ENCODE assay signal across 8 mouse cellular contexts in the genomic region with DNA sequence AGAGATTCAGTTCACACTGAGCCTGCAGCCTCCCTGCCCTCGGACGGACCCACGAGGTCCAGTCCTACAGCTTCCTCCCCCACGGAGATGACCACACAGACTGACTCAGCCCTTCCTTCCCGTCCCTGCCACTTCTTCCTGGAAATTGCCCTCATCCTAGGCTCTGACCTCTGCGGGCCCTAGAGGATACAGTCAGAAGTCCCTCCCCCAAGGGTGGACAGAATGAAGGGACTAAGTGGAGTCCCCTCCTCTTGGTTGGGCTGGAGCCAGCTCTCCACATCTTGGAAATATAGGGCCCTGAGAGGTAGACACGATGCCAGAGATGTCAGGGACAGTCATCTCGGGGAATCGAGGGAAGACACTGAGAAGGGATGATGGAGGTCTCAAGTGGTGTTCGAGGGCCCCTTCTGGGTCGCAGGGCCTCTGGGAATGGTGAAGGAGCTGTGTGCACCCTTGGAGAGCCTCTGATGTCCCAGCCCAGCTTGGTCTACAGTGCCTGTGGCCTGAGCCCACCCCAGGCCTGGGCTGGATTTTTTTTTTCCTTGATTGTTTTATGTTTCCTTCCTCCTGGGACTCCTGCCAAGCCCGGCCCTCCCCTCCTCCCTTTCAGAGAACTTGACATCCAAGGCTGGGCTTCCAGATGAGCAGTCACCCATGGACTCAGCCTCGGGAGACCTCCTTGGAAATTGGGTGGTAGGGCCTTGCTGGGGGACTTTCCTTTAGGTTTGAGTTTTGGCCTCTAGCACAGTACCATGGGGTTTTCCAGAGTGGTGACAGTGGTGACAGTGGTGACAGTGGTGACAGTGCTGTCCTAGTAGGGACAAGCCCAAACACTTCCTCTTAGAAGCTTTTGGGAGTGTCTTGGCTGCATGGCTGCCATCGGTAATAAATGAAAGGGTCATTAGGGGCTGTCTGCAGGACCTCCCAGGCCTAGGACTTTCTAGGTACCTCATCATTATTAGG. TPM values are rescaled to one million over a fixed set of nuclear protein-coding genes. Genes with fewer than 3 reads are reported as not detected.
DNase-seq lines count a peak whose midpoint lies in the region; ATAC-seq and TF ChIP-seq lines count a peak whose summit lies in the region.

No protein-coding gene starts in this region.

- 73% methylated on average over 14 of the region's 14 CpGs for WGBS in forebrain, embryonic 13.5 days
- WGBS in forebrain, embryonic 12.5 days, result 70% methylated on average over 14 of the region's 14 CpGs
- 39% methylated on average over 14 of the region's 14 CpGs for WGBS in liver, embryonic 15.5 days (ENCODE audit: insufficient replicate concordance)

- H3K4me1 ChIP-seq in forebrain, embryonic 13.5 days, result peaks cover 25% of the 10 kb centered on the region
- peaks cover 6% of the 10 kb centered on the region for H3K4me1 ChIP-seq in forebrain, embryonic 12.5 days
- peaks cover 43% of the 10 kb centered on the region for H3K4me1 ChIP-seq in bone marrow macrophage, adult 2 months (ENCODE audit: control insufficient read depth, insufficient read depth, low read length)
- peaks cover 25% of the 10 kb centered on the region for H3K4me1 ChIP-seq in liver, embryonic 15.5 days (replicated peaks)

- ATAC-seq in forebrain, embryonic 13.5 days, result no peak
- no peak for ATAC-seq in forebrain, embryonic 12.5 days (ENCODE audit: low FRiP score)
- ATAC-seq in hematopoietic stem cell, adult 5-6 weeks (replicated peaks in 1 of 2; ENCODE audit: insufficient read depth in 1 of 2, low FRiP score in 2 of 2, low TSS enrichment in 1 of 2, low read depth in 1 of 2, poor library complexity in 2 of 2, severe bottlenecking in 2 of 2), result peak; percentile 32 to 41; a peak in 1 of 4 replicates
- peak; percentile 41; the same call in 1 of the 2 replicates for ATAC-seq in liver, embryonic 15.5 days (ENCODE audit: insufficient read depth)
- no peak for ATAC-seq in megakaryocyte-erythroid progenitor cell, adult 5-6 weeks (replicated peaks; ENCODE audit: low FRiP score, low TSS enrichment, poor library complexity, severe bottlenecking)

- no peak for TF ChIP-seq POLR2A in bone marrow macrophage, adult 2 months (IDR thresholded peaks at IDR 0.05; ENCODE audit: borderline replicate concordance, low read depth, low read length)

- peaks cover 10% of the 10 kb centered on the region for H3K27me3 ChIP-seq in forebrain, embryonic 13.5 days
- H3K27me3 ChIP-seq in forebrain, embryonic 12.5 days, result peaks cover 16% of the 10 kb centered on the region
- peaks cover 39% of the 10 kb centered on the region for H3K27me3 ChIP-seq in liver, embryonic 15.5 days

- H3K36me3 ChIP-seq in forebrain, embryonic 13.5 days (ENCODE audit: poor library complexity, severe bottlenecking), result no peaks in the 10 kb centered on the region
- H3K36me3 ChIP-seq in forebrain, embryonic 12.5 days (replicated peaks), result no peaks in the 10 kb centered on the region
- H3K36me3 ChIP-seq in liver, embryonic 15.5 days (replicated peaks), result no peaks in the 10 kb centered on the region

- peak overlapping the region; percentile 2; the same call in 1 of the 2 replicates for H3K9ac ChIP-seq in forebrain, embryonic 13.5 days
- no peak overlapping the region for H3K9ac ChIP-seq in forebrain, embryonic 12.5 days
- no peak overlapping the region for H3K9ac ChIP-seq in liver, embryonic 15.5 days

- no peak overlapping the region; the same call in 1 of the 2 replicates for H3K27ac ChIP-seq in forebrain, embryonic 13.5 days
- no peak overlapping the region for H3K27ac ChIP-seq in forebrain, embryonic 12.5 days
- peak overlapping the region; percentile 93 for H3K27ac ChIP-seq in bone marrow macrophage, adult 2 months (ENCODE audit: insufficient read depth, low read depth, low read length)
- no peak overlapping the region for H3K27ac ChIP-seq in liver, embryonic 15.5 days (replicated peaks)

- no peak for DNase-seq in thymus, postnatal 4 days
- DNase-seq in urinary bladder, postnatal 25 days (ENCODE audit: low spot score), result no peak

- H3K4me3 ChIP-seq in forebrain, embryonic 13.5 days, result no peak overlapping the region
- no peak overlapping the region for H3K4me3 ChIP-seq in forebrain, embryonic 12.5 days (replicated peaks)
- H3K4me3 ChIP-seq in bone marrow macrophage, adult 2 months (ENCODE audit: insufficient read depth, low read length), result no peak overlapping the region
- no peak overlapping the region for H3K4me3 ChIP-seq in liver, embryonic 15.5 days (replicated peaks)

- no peak for TF ChIP-seq CTCF in bone marrow macrophage, adult 2 months (IDR thresholded peaks at IDR 0.05; ENCODE audit: low read depth, low read length)

- no peak overlapping the region for H3K4me2 ChIP-seq in forebrain, embryonic 13.5 days
- H3K4me2 ChIP-seq in forebrain, embryonic 12.5 days, result no peak overlapping the region
- no peak overlapping the region for H3K4me2 ChIP-seq in liver, embryonic 15.5 days

- no peaks in the 10 kb centered on the region for H3K9me3 ChIP-seq in forebrain, embryonic 13.5 days (replicated peaks)
- no peaks in the 10 kb centered on the region for H3K9me3 ChIP-seq in forebrain, embryonic 12.5 days
- H3K9me3 ChIP-seq in liver, embryonic 15.5 days (replicated peaks), result no peaks in the 10 kb centered on the region

RNA-seq across cellular contexts. Expression of gene Cdc42ep2, which starts 5.3 kb away (rescaled TPM):
- 4.2 and 4.6 TPM in 2 replicates for polyA plus RNA-seq in forebrain, embryonic 13.5 days (2015; fragmentation: Nextera tagmentation; extraction: Ambion mirVana)
- polyA plus RNA-seq in forebrain, embryonic 12.5 days (2016; fragmentation: Nextera tagmentation; extraction: Ambion mirVana), result 2.2 TPM in 2 replicates
- 2.5 and 2.6 TPM in 2 replicates for polyA plus RNA-seq in bone marrow macrophage, adult 2 months (2012; ENCODE audit: insufficient read depth, insufficient read length, missing spikeins)
- total RNA-seq in hematopoietic stem cell, adult 5-6 weeks (2017), result 0.25 TPM in 1 of 2 replicates, not detected in the other
- 2.9 and 3.1 TPM in 2 replicates for polyA plus RNA-seq in liver, embryonic 15.5 days (2015; fragmentation: Nextera tagmentation; extraction: Ambion mirVana)
- 0.77 TPM in 1 of 2 replicates, not detected in the other for total RNA-seq in megakaryocyte-erythroid progenitor cell, adult 5-6 weeks (2014; fragmentation: Nextera tagmentation)
- not detected in 2 replicates for total RNA-seq in megakaryocyte-erythroid progenitor cell, adult 5-6 weeks (2017)

RNA-seq across cellular contexts. Expression of gene Dpf2, which starts 17.1 kb away (rescaled TPM):
- polyA plus RNA-seq in forebrain, embryonic 13.5 days (2015; fragmentation: Nextera tagmentation; extraction: Ambion mirVana), result 147 and 169 TPM in 2 replicates
- polyA plus RNA-seq in forebrain, embryonic 12.5 days (2016; fragmentation: Nextera tagmentation; extraction: Ambion mirVana), result 184 and 203 TPM in 2 replicates
- polyA plus RNA-seq in bone marrow macrophage, adult 2 months (2012; ENCODE audit: insufficient read depth, insufficient read length, missing spikeins), result 69.3 and 75.2 TPM in 2 replicates
- 121 and 154 TPM in 2 replicates for total RNA-seq in hematopoietic stem cell, adult 5-6 weeks (2017)
- 52.7 and 59.4 TPM in 2 replicates for polyA plus RNA-seq in liver, embryonic 15.5 days (2015; fragmentation: Nextera tagmentation; extraction: Ambion mirVana)
- total RNA-seq in megakaryocyte-erythroid progenitor cell, adult 5-6 weeks (2014; fragmentation: Nextera tagmentation), result 91.2 and 95.9 TPM in 2 replicates
- total RNA-seq in megakaryocyte-erythroid progenitor cell, adult 5-6 weeks (2017), result 75.0 and 124 TPM in 2 replicates

RNA-seq across cellular contexts. Expression of gene Pola2, which starts 34.1 kb away (rescaled TPM):
- 52.6 and 55.9 TPM in 2 replicates for polyA plus RNA-seq in forebrain, embryonic 13.5 days (2015; fragmentation: Nextera tagmentation; extraction: Ambion mirVana)
- polyA plus RNA-seq in forebrain, embryonic 12.5 days (2016; fragmentation: Nextera tagmentation; extraction: Ambion mirVana), result 76.8 and 80.4 TPM in 2 replicates
- 24.7 and 24.8 TPM in 2 replicates for polyA plus RNA-seq in bone marrow macrophage, adult 2 months (2012; ENCODE audit: insufficient read depth, insufficient read length, missing spikeins)
- total RNA-seq in hematopoietic stem cell, adult 5-6 weeks (2017), result 39.6 and 68.5 TPM in 2 replicates
- 53.8 and 58.9 TPM in 2 replicates for polyA plus RNA-seq in liver, embryonic 15.5 days (2015; fragmentation: Nextera tagmentation; extraction: Ambion mirVana)
- total RNA-seq in megakaryocyte-erythroid progenitor cell, adult 5-6 weeks (2014; fragmentation: Nextera tagmentation), result 134 and 164 TPM in 2 replicates
- total RNA-seq in megakaryocyte-erythroid progenitor cell, adult 5-6 weeks (2017), result 62.6 and 87.0 TPM in 2 replicates

RNA-seq across cellular contexts. Expression of gene Tigd3, which starts 36.0 kb away (rescaled TPM):
- polyA plus RNA-seq in forebrain, embryonic 13.5 days (2015; fragmentation: Nextera tagmentation; extraction: Ambion mirVana), result 13.1 and 15.5 TPM in 2 replicates
- polyA plus RNA-seq in forebrain, embryonic 12.5 days (2016; fragmentation: Nextera tagmentation; extraction: Ambion mirVana), result 11.1 and 12.8 TPM in 2 replicates
- polyA plus RNA-seq in bone marrow macrophage, adult 2 months (2012; ENCODE audit: insufficient read depth, insufficient read length, missing spikeins), result 0.61 and 0.70 TPM in 2 replicates
- 2.4 and 2.6 TPM in 2 replicates for total RNA-seq in hematopoietic stem cell, adult 5-6 weeks (2017)
- 2.8 and 2.9 TPM in 2 replicates for polyA plus RNA-seq in liver, embryonic 15.5 days (2015; fragmentation: Nextera tagmentation; extraction: Ambion mirVana)
- total RNA-seq in megakaryocyte-erythroid progenitor cell, adult 5-6 weeks (2014; fragmentation: Nextera tagmentation), result 5.3 and 5.9 TPM in 2 replicates
- total RNA-seq in megakaryocyte-erythroid progenitor cell, adult 5-6 weeks (2017), result 2.2 and 3.1 TPM in 2 replicates

RNA-seq across cellular contexts. Expression of gene Slc25a45, which starts 52.3 kb away (rescaled TPM):
- 1.2 and 1.4 TPM in 2 replicates for polyA plus RNA-seq in forebrain, embryonic 13.5 days (2015; fragmentation: Nextera tagmentation; extraction: Ambion mirVana)
- polyA plus RNA-seq in forebrain, embryonic 12.5 days (2016; fragmentation: Nextera tagmentation; extraction: Ambion mirVana), result 1.3 and 1.8 TPM in 2 replicates
- polyA plus RNA-seq in bone marrow macrophage, adult 2 months (2012; ENCODE audit: insufficient read depth, insufficient read length, missing spikeins), result 74.2 and 78.0 TPM in 2 replicates
- total RNA-seq in hematopoietic stem cell, adult 5-6 weeks (2017), result 48.1 and 60.3 TPM in 2 replicates
- 7.1 and 7.9 TPM in 2 replicates for polyA plus RNA-seq in liver, embryonic 15.5 days (2015; fragmentation: Nextera tagmentation; extraction: Ambion mirVana)
- 10.0 and 20.1 TPM in 2 replicates for total RNA-seq in megakaryocyte-erythroid progenitor cell, adult 5-6 weeks (2014; fragmentation: Nextera tagmentation)
- 11.7 and 11.9 TPM in 2 replicates for total RNA-seq in megakaryocyte-erythroid progenitor cell, adult 5-6 weeks (2017)

Comparison
In these comparisons a context has a peak if more than half of its experiments do, and no peak if none do; other contexts are left out.
1. ATAC-seq: peak in hematopoietic stem cell, adult 5-6 weeks (2 of 2) and liver, embryonic 15.5 days (single experiment); none in forebrain, embryonic 13.5 days (single experiment), forebrain, embryonic 12.5 days (single experiment) and megakaryocyte-erythroid progenitor cell, adult 5-6 weeks (single experiment).